Mouse (Mus musculus): ENCODE results near the gene Gsto1.

The Gsto1 gene

DNA sequence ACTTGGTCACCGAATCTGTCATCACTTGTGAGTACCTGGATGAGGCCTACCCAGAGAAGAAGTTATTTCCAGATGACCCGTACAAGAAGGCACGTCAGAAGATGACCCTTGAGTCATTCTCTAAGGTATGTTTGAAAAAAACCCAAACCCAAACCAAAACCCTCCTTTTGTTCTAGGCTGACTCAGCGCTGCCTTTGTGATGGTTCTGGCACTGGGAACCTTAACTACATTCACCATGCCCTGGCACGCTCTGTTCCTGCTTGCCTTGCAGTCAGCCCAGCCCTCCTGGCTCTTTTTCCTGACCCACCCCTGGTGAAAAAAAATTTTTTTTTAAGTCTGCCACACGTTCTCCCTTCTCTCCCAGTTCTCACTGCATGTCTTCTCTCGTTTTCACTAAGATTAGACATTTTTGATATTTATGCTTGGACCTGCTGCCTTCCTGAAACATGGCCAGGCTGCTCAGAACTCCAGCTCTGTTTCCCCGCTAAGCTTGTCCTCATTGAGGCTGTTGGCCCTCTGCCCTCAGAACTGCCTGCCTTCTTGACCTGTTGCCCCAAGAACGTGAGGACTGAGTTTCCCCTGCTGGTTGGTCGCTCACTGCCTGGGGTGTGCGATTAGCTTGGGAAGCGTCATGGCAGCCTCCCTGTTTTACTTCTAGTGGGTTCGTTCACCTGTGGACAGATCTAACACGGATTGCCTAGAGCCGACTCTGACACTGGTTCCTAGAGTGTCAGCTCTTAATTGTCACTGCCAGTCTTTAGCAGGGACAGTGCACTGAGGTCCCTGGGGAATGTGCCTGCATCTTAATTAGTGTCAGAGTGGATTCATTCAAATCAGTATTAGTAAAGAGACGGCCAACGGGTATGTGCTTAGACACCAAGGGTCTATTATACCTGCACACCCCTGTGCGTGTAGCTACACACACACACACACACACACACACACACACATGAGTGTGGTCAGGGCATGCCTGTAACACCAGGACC, 3.5 kb downstream of the Gsto1 start:
- peak; percentile 74 to 81 for DNase-seq

GRCm38 (mm10) chr19:47859180-47859579, 4.4 kb downstream of the Gsto1 start:
- peak; percentile 53 to 64 for DNase-seq

DNA sequence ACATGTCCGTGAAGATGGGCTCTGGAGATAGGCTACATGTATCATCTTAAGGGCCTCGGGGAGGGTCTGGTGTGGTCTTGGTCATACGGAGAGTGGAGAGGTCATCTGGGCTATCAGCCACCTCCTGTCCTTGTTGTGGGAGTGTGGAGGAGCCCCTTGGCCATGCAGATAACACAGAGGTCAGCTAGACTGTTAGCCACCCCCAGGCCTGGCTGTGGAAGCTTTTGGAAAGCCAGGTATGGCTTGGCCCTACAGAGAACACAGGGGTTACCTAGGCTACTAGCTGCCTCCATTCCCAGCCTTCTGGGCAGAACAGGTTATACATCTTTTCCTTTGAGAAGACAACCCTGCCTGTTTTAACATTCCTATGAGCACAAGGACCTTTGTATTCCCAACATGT, 7.8 kb downstream of the Gsto1 start:
- no peak for DNase-seq

- DNase-seq: no peak
These were observed 9.3 kb downstream of the Gsto1 start for GRCm38 (mm10) chr19:47864051-47864450.

- DNase-seq: no peak
These were observed 10.0 kb downstream of the Gsto1 start for GRCm38 (mm10) chr19:47864721-47865120.

DNA sequence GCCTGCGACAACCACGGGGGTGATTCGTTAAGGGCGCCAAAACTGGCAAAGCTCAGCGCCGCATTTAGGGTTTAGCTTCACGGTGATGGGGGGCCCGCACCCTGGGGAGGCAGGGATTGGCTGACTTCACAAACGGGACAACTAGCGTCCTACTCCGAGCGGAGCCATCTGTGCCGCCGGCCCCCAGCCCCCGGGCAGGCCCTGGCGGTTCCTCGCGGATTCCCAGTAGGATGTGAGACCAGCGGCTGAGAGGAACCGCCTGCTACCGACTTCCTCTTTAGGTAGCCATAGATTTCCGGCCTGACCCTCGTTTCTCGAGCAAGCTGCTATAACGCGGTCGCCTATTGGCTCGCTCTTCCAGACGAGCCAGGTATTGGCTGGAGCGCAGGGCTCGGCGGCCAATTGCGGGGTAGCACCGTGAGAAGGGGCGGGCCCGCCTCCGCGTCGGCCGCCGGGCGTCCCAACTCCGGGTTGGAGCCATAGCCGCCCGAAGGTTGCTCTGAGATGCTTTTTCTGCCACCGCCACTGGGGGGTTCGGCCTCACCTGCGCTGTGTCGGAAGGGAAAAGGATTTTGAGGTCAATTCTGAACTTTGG, 10.7 kb downstream of the Gsto1 start, which contains the start of gene Gsto2:
Gsto2 (plus strand) TSS at position 182 of the 595 bp plus-strand sequence.
- DNase-seq: peak; percentile 93 to 95

DNA sequence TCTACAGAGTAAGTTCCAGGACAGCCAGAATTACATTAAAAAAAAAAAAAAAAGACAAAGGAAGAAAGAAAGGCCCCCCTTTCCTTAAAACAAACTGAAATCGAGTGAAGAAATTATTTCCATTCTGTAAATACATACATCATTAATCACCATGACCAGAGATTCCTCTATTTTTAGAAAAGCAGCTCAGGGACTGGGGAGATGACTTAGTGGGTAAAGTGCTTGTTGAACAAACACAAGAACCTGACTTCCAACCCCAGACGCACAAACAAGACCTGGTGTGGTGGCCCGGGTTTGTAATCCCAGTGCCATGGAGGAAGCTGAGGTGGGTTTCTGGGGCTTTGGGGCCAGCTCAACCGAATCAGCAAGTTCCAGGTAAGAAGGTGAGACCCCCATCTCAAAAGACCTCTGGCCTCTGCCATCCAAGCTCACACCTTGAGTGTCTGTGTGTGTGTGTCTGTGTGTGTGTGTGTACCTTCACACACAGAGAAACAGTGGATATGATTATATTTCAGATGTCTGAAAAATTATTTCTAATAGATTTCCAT, 12.9 kb downstream of the Gsto1 start:
- no peak for DNase-seq

DNA sequence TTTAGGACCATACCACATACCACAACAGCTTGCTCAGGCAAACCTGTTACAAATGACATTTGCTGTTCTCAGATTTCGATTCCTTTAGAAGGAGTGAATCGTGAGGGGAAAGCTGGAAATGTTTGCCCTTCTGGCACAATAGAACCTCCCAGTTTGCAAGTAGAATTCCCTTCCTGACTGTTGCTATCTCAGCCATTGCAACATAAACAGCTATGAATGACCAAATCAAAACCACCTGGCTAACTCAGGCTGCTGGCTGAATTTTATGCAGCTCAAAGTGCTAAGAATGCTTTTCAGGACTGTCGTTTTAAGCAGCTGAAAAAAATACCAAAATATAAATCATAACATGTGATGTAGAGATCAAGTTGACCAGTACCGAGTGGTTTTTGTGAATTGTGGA, 14.2 kb downstream of the Gsto1 start:
- no peak for DNase-seq

DNA sequence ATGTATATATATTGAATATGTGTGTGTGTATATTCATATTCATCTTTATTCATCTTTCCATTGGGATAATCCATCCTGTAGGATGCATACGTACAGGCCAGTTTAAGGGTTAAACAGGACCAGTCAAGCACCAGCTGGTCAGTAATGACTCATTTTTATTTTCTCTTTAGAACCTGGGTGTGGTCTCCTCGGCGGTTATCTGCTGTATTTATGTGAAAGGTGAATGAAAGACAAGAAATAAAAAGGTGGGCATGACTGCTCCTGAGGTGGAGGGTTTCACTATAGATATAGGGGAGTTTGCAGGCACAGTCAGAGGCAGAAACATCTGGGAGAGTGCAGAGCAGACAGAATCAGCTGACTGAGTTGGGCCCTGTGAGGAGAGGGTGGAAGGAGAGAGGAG, 14.7 kb downstream of the Gsto1 start:
- DNase-seq: no peak

- no peak for DNase-seq
These were observed 15.4 kb downstream of the Gsto1 start for GRCm38 (mm10) chr19:47870102-47870666.

DNA sequence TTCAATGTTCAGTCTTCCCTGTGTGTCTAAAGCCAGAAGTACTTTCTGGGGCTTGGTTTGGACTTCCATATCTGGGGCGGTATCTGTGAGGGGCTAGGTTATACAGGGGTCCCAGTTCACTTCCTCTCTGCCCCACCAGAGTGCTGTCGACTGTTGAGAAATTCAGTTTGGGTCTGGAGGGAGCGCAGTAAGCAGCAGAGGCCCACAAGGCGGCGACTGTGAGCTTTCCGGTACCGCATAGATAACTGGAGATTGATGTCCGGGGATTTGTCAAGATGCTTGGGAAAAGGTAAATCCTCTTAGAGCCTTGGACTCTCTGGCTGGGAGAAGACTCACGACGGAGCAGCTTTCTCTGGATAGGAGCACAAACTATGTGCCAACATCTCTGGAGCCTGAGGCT, 16.7 kb downstream of the Gsto1 start:
- DNase-seq: no peak

- no peak for DNase-seq
These were observed 21.5 kb downstream of the Gsto1 start for GRCm38 (mm10) chr19:47876252-47876651.

- DNase-seq: no peak
These were observed 26.8 kb downstream of the Gsto1 start for GRCm38 (mm10) chr19:47881538-47881937.

DNA sequence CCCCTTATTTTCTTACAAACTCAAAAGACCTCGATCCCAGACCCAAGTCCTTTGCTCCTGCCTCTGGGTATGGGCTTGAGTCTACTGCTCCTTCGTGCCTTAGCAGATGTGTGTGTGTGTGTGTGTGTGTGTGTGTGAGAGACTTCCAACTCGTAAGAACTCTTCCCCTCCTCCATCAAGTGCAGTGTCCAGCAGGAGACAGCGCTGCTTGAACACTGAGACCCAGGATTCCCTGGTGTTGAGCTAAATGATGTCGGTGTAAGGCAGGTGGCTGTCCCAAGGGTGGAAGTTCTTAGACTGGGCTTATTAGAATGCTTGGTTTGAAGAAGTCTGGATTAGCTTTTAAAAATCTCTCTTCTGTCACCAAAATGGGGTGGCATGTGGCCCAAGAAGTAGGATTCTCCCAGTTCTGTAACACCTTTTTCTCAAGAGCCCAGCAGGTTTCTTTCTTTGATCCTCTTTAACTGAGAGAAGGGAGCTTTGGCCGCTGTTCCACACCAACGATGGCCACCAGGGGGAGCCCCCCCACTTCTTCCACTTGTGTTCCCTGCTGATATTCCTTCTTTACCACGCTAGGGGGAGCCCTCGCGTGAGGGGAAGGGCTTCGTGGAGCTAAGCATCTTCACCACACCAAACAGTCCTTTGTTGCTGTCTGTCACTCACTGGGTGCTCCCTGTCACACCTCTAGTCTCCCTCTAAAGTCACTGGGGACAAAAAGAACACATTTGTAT, 27.5 kb downstream of the Gsto1 start:
- DNase-seq: peak; percentile 72

GRCm38 (mm10) chr19:47882882-47883254, 28.1 kb downstream of the Gsto1 start:
- DNase-seq: no peak

GRCm38 (mm10) chr19:47884296-47885085, 29.7 kb downstream of the Gsto1 start:
- no peak for DNase-seq

GRCm38 (mm10) chr19:47885191-47885743, 30.5 kb downstream of the Gsto1 start:
- DNase-seq: peak; percentile 70 to 71

DNA sequence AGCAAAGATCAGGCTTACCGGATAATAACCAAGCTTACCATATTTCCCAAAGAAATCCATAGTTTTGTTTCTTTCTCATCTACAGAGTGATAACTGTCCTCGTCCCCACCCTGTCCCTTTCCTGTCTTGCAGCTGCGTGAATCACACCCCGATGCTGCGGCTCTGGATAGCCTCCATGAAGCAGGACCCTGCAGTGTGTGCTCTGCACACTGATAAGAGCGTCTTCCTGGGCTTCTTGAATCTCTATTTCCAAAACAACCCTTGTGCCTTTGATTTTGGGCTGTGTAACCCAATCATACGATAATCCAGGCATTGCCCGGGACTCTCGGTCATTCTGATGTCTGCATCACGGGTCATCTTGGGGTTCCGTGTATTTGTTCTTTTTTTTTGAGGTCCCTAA, 31.1 kb downstream of the Gsto1 start:
- DNase-seq: no peak

- peak; percentile 42 to 69 for DNase-seq
These were observed 31.8 kb downstream of the Gsto1 start for GRCm38 (mm10) chr19:47886617-47887016.

- DNase-seq: peak; percentile 34 to 39
These were observed 32.6 kb downstream of the Gsto1 start for GRCm38 (mm10) chr19:47887417-47887816.

GRCm38 (mm10) chr19:47888037-47888436, 33.3 kb downstream of the Gsto1 start:
- DNase-seq: no peak

All from lung, adult 18-20 months (tissue).